Mouse (Mus musculus) lung, postnatal 0 days (tissue): ENCODE measurements at regions not wholly inside any gene's neighbourhood (a gene's known extent, or its start where the extent isn't known, plus 50 kb on each side); places are given as distances from the start of the nearest gene placed in this dataset.

ENCODE experiments used
- ATAC-seq: fragments of 200-750 bp; cut with Nextera tagmentation; 2 replicates; pipeline ENCODE4 v1.8.0; 2017; ENCODE audit warnings: moderate library complexity
- DNase-seq: peaks from one replicate; pipeline ENCODE4 v3.0.0-alpha.2; 2016; ENCODE audit warnings: low spot score
- H3K27ac ChIP-seq: fragments of 300-500 bp; sonication (generic); 2 replicates; pipeline ENCODE4 v1.5.1; 2014; ENCODE audit warnings: antibody characterized with exemption, mild to moderate bottlenecking, low read length, mixed read lengths
- H3K27me3 ChIP-seq: fragments of 300-500 bp; sonication (generic); replicated peaks from 2 replicates; pipeline ENCODE4 v1.6.1; 2014; ENCODE audit warnings: low read length, mixed read lengths; ENCODE audit not compliant: insufficient read depth
- H3K36me3 ChIP-seq: fragments of 300-500 bp; sonication (generic); 2 replicates; pipeline ENCODE4 v1.6.1; 2014; ENCODE audit warnings: low read length, mixed read lengths; ENCODE audit not compliant: insufficient read depth
- H3K4me1 ChIP-seq: fragments of 300-500 bp; sonication (generic); 2 replicates; pipeline ENCODE4 v1.6.1; 2014; ENCODE audit warnings: antibody characterized with exemption, low read depth, low read length, mixed read lengths; ENCODE audit not compliant: insufficient read depth
- H3K4me2 ChIP-seq: fragments of 300-500 bp; sonication (generic); replicated peaks from 2 replicates; pipeline ENCODE4 v1.6.1; 2014; ENCODE audit warnings: low read depth, mild to moderate bottlenecking, low read length, moderate library complexity, mixed read lengths
- H3K4me3 ChIP-seq: fragments of 300-500 bp; sonication (generic); 2 replicates; pipeline ENCODE4 v1.5.1; 2014; ENCODE audit warnings: low read depth, low read length
- H3K9ac ChIP-seq: fragments of 300-500 bp; sonication (generic); replicated peaks from 2 replicates; pipeline ENCODE4 v1.6.1; 2014; ENCODE audit warnings: low read depth, mild to moderate bottlenecking
- H3K9me3 ChIP-seq: fragments of 300-500 bp; sonication (generic); 2 replicates; pipeline ENCODE4 v1.6.1; 2016; ENCODE audit warnings: low read length, mixed read lengths
- CTCF ChIP-seq: IDR thresholded peaks from 2 replicates; pipeline ENCODE4 v1.5.1; 2016; ENCODE audit warnings: antibody characterized with exemption, mild to moderate bottlenecking
- EP300 ChIP-seq: IDR thresholded peaks from 2 replicates; pipeline ENCODE4 v1.6.1; 2016; ENCODE audit warnings: antibody characterized with exemption, mild to moderate bottlenecking, control low read depth
- whole genome bisulfite sequencing: fragments of 180-500 bp; shearing (Covaris S2); extraction: QIAGEN DNeasy Blood & Tissue Kit; methylation state at CpG from one replicate; pipeline ENCODE4 v1.1.7; 2014; 5-methylcytosine and 5-hydroxymethylcytosine counted together

- Histone ChIP-seq H3K36me3 (no peaks in the 10 kb centered on the region), H3K27ac (no peak overlapping the region), H3K27me3 (no peaks in the 10 kb centered on the region), H3K9ac (no peak overlapping the region), H3K4me1 (no peaks in the 10 kb centered on the region), H3K4me2 (no peak overlapping the region), H3K9me3 (no peaks in the 10 kb centered on the region), H3K4me3 (no peak overlapping the region)
- TF ChIP-seq CTCF (no peak), EP300 (no peak)
- ATAC-seq (no peak), DNase-seq (no peak)
Observed at GRCm38 (mm10) chr3:140096854-140097540, 891.5 kb downstream of the Stpg2 start.

- TF ChIP-seq EP300, result no peak
- TF ChIP-seq CTCF, result no peak
Observed at GRCm38 (mm10) chr3:140109401-140109800, 903.9 kb downstream of the Stpg2 start.

GRCm38 (mm10) chr3:140111414-140112172 is 906.1 kb downstream of the Stpg2 start:
- Histone ChIP-seq H3K9me3 (no peaks in the 10 kb centered on the region), H3K36me3 (no peaks in the 10 kb centered on the region), H3K27me3 (no peaks in the 10 kb centered on the region), H3K9ac (no peak overlapping the region), H3K4me2 (no peak overlapping the region), H3K4me1 (no peaks in the 10 kb centered on the region), H3K27ac (no peak overlapping the region), H3K4me3 (no peak overlapping the region)
- ATAC-seq (no peak), DNase-seq (no peak)
- TF ChIP-seq EP300, result no peak
- no peak for TF ChIP-seq CTCF
- WGBS, result 76% methylated on average over 9 of the region's 9 CpGs

More at GRCm38 (mm10) chr3:140109401-140109800, 903.9 kb downstream of the Stpg2 start:
- WGBS, result 67% methylated on average over 4 of the region's 4 CpGs
- H3K36me3 ChIP-seq, result no peaks in the 10 kb centered on the region
- no peaks in the 10 kb centered on the region for H3K9me3 ChIP-seq
- no peak overlapping the region for H3K9ac ChIP-seq
- H3K27me3 ChIP-seq, result no peaks in the 10 kb centered on the region
- DNase-seq (no peak), ATAC-seq (no peak)
- no peak overlapping the region for H3K27ac ChIP-seq
- H3K4me2 ChIP-seq, result no peak overlapping the region
- H3K4me3 ChIP-seq, result no peak overlapping the region
- H3K4me1 ChIP-seq, result no peaks in the 10 kb centered on the region

- H3K4me1 ChIP-seq, result no peaks in the 10 kb centered on the region
- no peaks in the 10 kb centered on the region for H3K36me3 ChIP-seq
- H3K27me3 ChIP-seq, result no peaks in the 10 kb centered on the region
- no peak overlapping the region for H3K9ac ChIP-seq
- no peak for TF ChIP-seq EP300
- TF ChIP-seq CTCF, result no peak
- ATAC-seq (no peak), DNase-seq (no peak)
- 75% methylated on average over 1 of the region's 1 CpGs for WGBS
- no peaks in the 10 kb centered on the region for H3K9me3 ChIP-seq
- no peak overlapping the region for H3K27ac ChIP-seq
- H3K4me3 ChIP-seq, result no peak overlapping the region
- H3K4me2 ChIP-seq, result no peak overlapping the region
Observed at GRCm38 (mm10) chr3:140115116-140115515, 909.6 kb downstream of the Stpg2 start.

- no peak overlapping the region for H3K4me2 ChIP-seq
- no peak overlapping the region for H3K27ac ChIP-seq
- ATAC-seq (no peak), DNase-seq (no peak)
- no peaks in the 10 kb centered on the region for H3K4me1 ChIP-seq
- WGBS, result 52% methylated on average over 3 of the region's 3 CpGs
- no peaks in the 10 kb centered on the region for H3K9me3 ChIP-seq
- H3K4me3 ChIP-seq, result no peak overlapping the region
- H3K9ac ChIP-seq, result no peak overlapping the region
- no peaks in the 10 kb centered on the region for H3K36me3 ChIP-seq
- H3K27me3 ChIP-seq, result no peaks in the 10 kb centered on the region
- no peak for TF ChIP-seq EP300
- TF ChIP-seq CTCF, result no peak
Observed at GRCm38 (mm10) chr3:140127310-140127709, 921.8 kb downstream of the Stpg2 start.

- no peak overlapping the region for H3K4me2 ChIP-seq
- H3K9ac ChIP-seq, result no peak overlapping the region
- H3K36me3 ChIP-seq, result no peaks in the 10 kb centered on the region
- DNase-seq (no peak), ATAC-seq (no peak)
- TF ChIP-seq CTCF (no peak), EP300 (no peak)
- 65% methylated on average over 8 of the region's 8 CpGs for WGBS
- H3K27ac ChIP-seq, result no peak overlapping the region
- H3K4me3 ChIP-seq, result no peak overlapping the region
- H3K4me1 ChIP-seq, result no peaks in the 10 kb centered on the region
- no peaks in the 10 kb centered on the region for H3K9me3 ChIP-seq
- H3K27me3 ChIP-seq, result no peaks in the 10 kb centered on the region
Observed at GRCm38 (mm10) chr3:140129065-140129778, 923.7 kb downstream of the Stpg2 start.
